Mouse (Mus musculus) ES-E14 (cell line): Measurements from ENCODE around the gene Med13l.

Experiments
- CHD2 ChIP-seq: IDR thresholded peaks from 2 replicates; pipeline ENCODE4 v1.6.1; 2014; ENCODE audit warnings: mild to moderate bottlenecking, low read depth, low read length, inconsistent platforms
- ZC3H11A ChIP-seq: IDR thresholded peaks from 2 replicates; pipeline ENCODE4 v1.6.1; 2012; ENCODE audit warnings: low read depth, mild to moderate bottlenecking, inconsistent platforms, low read length, borderline replicate concordance

- TF ChIP-seq ZC3H11A (no peak), CHD2 (no peak)
Measured at GRCm38 (mm10) chr5:118716295-118717271, 156.1 kb downstream of the Med13l start.
